Mouse (Mus musculus): ENCODE measurements around the gene Atxn1. TPM values are rescaled to one million over a fixed set of nuclear protein-coding genes. Genes with fewer than 3 reads are reported as not detected.

Atxn1 gene
- polyA plus RNA-seq, 1 experiment from 2014 or later, result 11.9 TPM

- ATAC-seq (no peak), DNase-seq (ENCODE audit: low spot score) (no peak)
Observed at GRCm38 (mm10) chr13:45973972-45974490, 9.2 kb upstream of the Atxn1 start.

DNA sequence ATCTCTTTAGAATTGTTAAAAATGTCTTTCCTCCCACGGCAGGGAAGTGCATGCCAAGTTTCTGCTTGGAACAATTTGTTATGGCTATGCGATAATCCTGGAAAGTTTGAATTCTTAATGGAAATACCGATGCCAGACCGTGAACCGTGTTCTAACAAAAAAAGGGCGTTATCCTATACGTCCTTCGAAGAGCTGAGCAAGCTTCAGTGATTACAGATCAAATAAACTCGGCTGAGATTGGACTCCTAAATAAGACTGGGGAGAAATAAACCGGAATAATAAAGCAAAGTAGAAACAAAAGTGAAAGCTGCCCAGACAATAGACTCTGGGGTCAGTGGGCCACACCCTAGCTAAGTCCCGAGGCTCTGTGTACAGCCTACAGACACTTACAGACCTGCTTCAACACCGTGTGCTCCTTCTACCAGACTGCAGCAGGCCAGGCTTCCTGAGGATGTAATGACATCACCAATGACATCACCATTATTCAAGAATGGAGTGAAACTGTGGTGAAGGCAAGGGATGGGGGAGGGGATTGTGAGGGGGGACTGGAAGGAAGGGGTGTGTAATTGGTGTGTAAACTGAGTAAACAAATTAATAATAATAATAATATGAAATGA lies 6.2 kb upstream of the Atxn1 start:
- DNase-seq (ENCODE audit: low spot score) (peak; percentile 70), ATAC-seq (peak; percentile 95)
- 32% methylated on average over 12 of the region's 12 CpGs for WGBS
- 0 out of 2 replicates have a peak overlapping the region, but pooled peaks have one; percentile 51 for H3K27ac ChIP-seq (ENCODE audit: low read length)
- peak overlapping the region; percentile 6; the same call in 1 of the 2 replicates for H3K4me2 ChIP-seq (replicated peaks; ENCODE audit: low read depth, low read length)
- no peaks in the 10 kb centered on the region for H3K36me3 ChIP-seq (ENCODE audit: insufficient read depth, low read length)
- H3K9me3 ChIP-seq (ENCODE audit: low read length), result no peaks in the 10 kb centered on the region
- H3K4me3 ChIP-seq (ENCODE audit: low read depth, low read length), result no peak overlapping the region
- TF ChIP-seq CTCF (IDR thresholded peaks at IDR 0.05) (no peak), EP300 (IDR thresholded peaks at IDR 0.05) (peak; percentile 58)
- no peaks in the 10 kb centered on the region for H3K27me3 ChIP-seq (replicated peaks; ENCODE audit: insufficient read depth, low read length)
- H3K9ac ChIP-seq (replicated peaks; ENCODE audit: low read depth), result no peak overlapping the region
- 0 out of 2 replicates have a peak, but pooled peaks cover 5% of the 10 kb centered on the region for H3K4me1 ChIP-seq (ENCODE audit: insufficient read depth, low read depth, low read length)

More at GRCm38 (mm10) chr13:45973972-45974490, 9.2 kb upstream of the Atxn1 start:
- Histone ChIP-seq H3K9ac (replicated peaks; ENCODE audit: low read depth) (no peak overlapping the region), H3K4me1 (ENCODE audit: insufficient read depth, low read depth, low read length) (0 out of 2 replicates have a peak, but pooled peaks cover 4% of the 10 kb centered on the region), H3K27me3 (replicated peaks; ENCODE audit: insufficient read depth, low read length) (no peaks in the 10 kb centered on the region), H3K4me2 (replicated peaks; ENCODE audit: low read depth, low read length) (no peak overlapping the region), H3K4me3 (ENCODE audit: low read depth, low read length) (no peak overlapping the region), H3K36me3 (ENCODE audit: insufficient read depth, low read length) (no peaks in the 10 kb centered on the region), H3K9me3 (ENCODE audit: low read length) (no peaks in the 10 kb centered on the region), H3K27ac (ENCODE audit: low read length) (no peak overlapping the region)
- TF ChIP-seq CTCF (IDR thresholded peaks at IDR 0.05) (no peak), EP300 (IDR thresholded peaks at IDR 0.05) (no peak)
- WGBS, result 35% methylated on average over 7 of the region's 7 CpGs

GRCm38 (mm10) chr13:45968206-45968605 lies 3.4 kb upstream of the Atxn1 start:
- 76% methylated on average over 4 of the region's 4 CpGs for WGBS
- Histone ChIP-seq H3K4me2 (replicated peaks; ENCODE audit: low read depth, low read length) (no peak overlapping the region), H3K27ac (ENCODE audit: low read length) (no peak overlapping the region), H3K4me3 (ENCODE audit: low read depth, low read length) (no peak overlapping the region), H3K27me3 (replicated peaks; ENCODE audit: insufficient read depth, low read length) (no peaks in the 10 kb centered on the region), H3K4me1 (ENCODE audit: insufficient read depth, low read depth, low read length) (0 out of 2 replicates have a peak, but pooled peaks cover 7% of the 10 kb centered on the region), H3K9me3 (ENCODE audit: low read length) (no peaks in the 10 kb centered on the region), H3K36me3 (ENCODE audit: insufficient read depth, low read length) (no peaks in the 10 kb centered on the region), H3K9ac (replicated peaks; ENCODE audit: low read depth) (no peak overlapping the region)
- TF ChIP-seq EP300 (IDR thresholded peaks at IDR 0.05) (no peak), CTCF (IDR thresholded peaks at IDR 0.05) (no peak)
- DNase-seq (ENCODE audit: low spot score) (no peak), ATAC-seq (no peak)

DNA sequence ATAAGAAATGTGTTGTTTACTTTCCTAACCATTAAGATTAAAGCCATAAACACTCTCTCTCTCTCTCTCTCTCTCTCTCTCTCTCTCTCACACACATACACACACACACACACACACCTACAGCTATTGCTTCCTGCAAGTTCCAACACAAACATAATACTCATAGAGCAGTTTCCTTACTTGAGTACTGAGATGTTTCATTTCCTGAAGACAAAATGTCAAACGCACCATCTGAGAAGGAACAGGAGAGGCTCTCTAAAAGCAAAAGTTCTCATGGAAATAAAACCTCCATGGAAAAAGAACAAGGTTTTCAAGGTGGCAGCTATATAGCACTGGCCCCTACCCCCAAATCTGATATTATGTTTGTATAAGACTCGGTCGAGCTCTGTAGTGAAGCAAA lies 2.6 kb upstream of the Atxn1 start:
- WGBS, result 33% methylated on average over 3 of the region's 3 CpGs
- TF ChIP-seq EP300 (IDR thresholded peaks at IDR 0.05) (no peak), CTCF (IDR thresholded peaks at IDR 0.05) (no peak)
- no peak overlapping the region for H3K27ac ChIP-seq (ENCODE audit: low read length)
- 0 out of 2 replicates have a peak, but pooled peaks cover 7% of the 10 kb centered on the region for H3K4me1 ChIP-seq (ENCODE audit: insufficient read depth, low read depth, low read length)
- no peaks in the 10 kb centered on the region for H3K9me3 ChIP-seq (ENCODE audit: low read length)
- H3K4me2 ChIP-seq (replicated peaks; ENCODE audit: low read depth, low read length), result no peak overlapping the region
- H3K36me3 ChIP-seq (ENCODE audit: insufficient read depth, low read length), result no peaks in the 10 kb centered on the region
- no peaks in the 10 kb centered on the region for H3K27me3 ChIP-seq (replicated peaks; ENCODE audit: insufficient read depth, low read length)
- H3K9ac ChIP-seq (replicated peaks; ENCODE audit: low read depth), result no peak overlapping the region
- DNase-seq (ENCODE audit: low spot score) (no peak), ATAC-seq (no peak)
- no peak overlapping the region for H3K4me3 ChIP-seq (ENCODE audit: low read depth, low read length)

- Histone ChIP-seq H3K27ac (ENCODE audit: low read length) (no peak overlapping the region), H3K9me3 (ENCODE audit: low read length) (no peaks in the 10 kb centered on the region), H3K9ac (replicated peaks; ENCODE audit: low read depth) (no peak overlapping the region), H3K36me3 (ENCODE audit: insufficient read depth, low read length) (no peaks in the 10 kb centered on the region), H3K27me3 (replicated peaks; ENCODE audit: insufficient read depth, low read length) (no peaks in the 10 kb centered on the region), H3K4me3 (ENCODE audit: low read depth, low read length) (peak overlapping the region; percentile 98), H3K4me2 (replicated peaks; ENCODE audit: low read depth, low read length) (peak overlapping the region; percentile 85), H3K4me1 (ENCODE audit: insufficient read depth, low read depth, low read length) (peaks cover 12% of the 10 kb centered on the region; the same call in 1 of the 2 replicates)
- ATAC-seq (no peak), DNase-seq (ENCODE audit: low spot score) (peak; percentile 86)
- TF ChIP-seq EP300 (IDR thresholded peaks at IDR 0.05) (no peak), CTCF (IDR thresholded peaks at IDR 0.05) (peak; percentile 81)
- WGBS, result 6% methylated on average over 14 of the region's 14 CpGs
Observed at GRCm38 (mm10) chr13:45966586-45966985, 1.8 kb upstream of the Atxn1 start.

GRCm38 (mm10) chr13:45965594-45966432 lies 1.0 kb upstream of the Atxn1 start:
- H3K9me3 ChIP-seq (ENCODE audit: low read length), result no peaks in the 10 kb centered on the region

More at GRCm38 (mm10) chr13:45965594-45966432, 1.0 kb upstream of the Atxn1 start:
- Histone ChIP-seq H3K4me3 (ENCODE audit: low read depth, low read length) (peak overlapping the region; percentile 98), H3K27ac (ENCODE audit: low read length) (peak overlapping the region; percentile 99), H3K27me3 (replicated peaks; ENCODE audit: insufficient read depth, low read length) (no peaks in the 10 kb centered on the region), H3K4me1 (ENCODE audit: insufficient read depth, low read depth, low read length) (peaks cover 12% of the 10 kb centered on the region; the same call in 1 of the 2 replicates), H3K4me2 (replicated peaks; ENCODE audit: low read depth, low read length) (peak overlapping the region; percentile 85), H3K36me3 (ENCODE audit: insufficient read depth, low read length) (no peaks in the 10 kb centered on the region), H3K9ac (replicated peaks; ENCODE audit: low read depth) (peak overlapping the region; percentile 98)
- TF ChIP-seq CTCF (IDR thresholded peaks at IDR 0.05) (no peak), EP300 (IDR thresholded peaks at IDR 0.05) (0 out of 2 replicates have a peak, but pooled peaks have one; percentile 26)
- DNase-seq (ENCODE audit: low spot score) (peak; percentile 79), ATAC-seq (no peak)
- WGBS, result under 1% methylated on average over 41 of the region's 41 CpGs

Measured in lung, postnatal 0 days (tissue).